Mouse (Mus musculus) forebrain, embryonic 14.5 days (tissue): ENCODE results near the gene Gm13090. TPM values are rescaled to one million over a fixed set of nuclear protein-coding genes. Genes with fewer than 3 reads are reported as not detected.

Experiments
- ATAC-seq: fragments of 200-750 bp; cut with Nextera tagmentation; 2 replicates; pipeline ENCODE4 v1.8.0; 2017; ENCODE audit warnings: mild to moderate bottlenecking, moderate library complexity
- DNase-seq: peaks from one replicate; pipeline ENCODE4 v3.0.0-alpha.2; 2015; ENCODE audit warnings: low spot score
- H3K27ac ChIP-seq: fragments of 300-500 bp; sonication (generic); 2 replicates; pipeline ENCODE4 v1.5.1; 2014; ENCODE audit warnings: low read depth, mild to moderate bottlenecking, control low read depth, low read length, moderate library complexity
- H3K27me3 ChIP-seq: fragments of 300-500 bp; sonication (generic); replicated peaks from 2 replicates; pipeline ENCODE4 v1.6.1; 2014; ENCODE audit warnings: low read length, control low read depth, mixed read lengths; ENCODE audit not compliant: control insufficient read depth, insufficient read depth
- H3K36me3 ChIP-seq: fragments of 300-500 bp; sonication (generic); 2 replicates; pipeline ENCODE4 v1.6.1; 2014; ENCODE audit warnings: low read length, control low read depth; ENCODE audit not compliant: control insufficient read depth, insufficient read depth
- H3K4me1 ChIP-seq: fragments of 300-500 bp; sonication (generic); 2 replicates; pipeline ENCODE4 v1.6.1; 2014; ENCODE audit warnings: antibody characterized with exemption, low read length, control low read depth; ENCODE audit not compliant: control insufficient read depth, insufficient read depth
- H3K4me2 ChIP-seq: fragments of 300-500 bp; sonication (generic); 2 replicates; pipeline ENCODE4 v1.6.1; 2014; ENCODE audit warnings: mild to moderate bottlenecking, control low read depth, low read length
- H3K4me3 ChIP-seq: fragments of 300-500 bp; sonication (generic); 2 replicates; pipeline ENCODE4 v1.5.1; 2014; ENCODE audit warnings: low read depth, low read length, control low read depth
- H3K9ac ChIP-seq: fragments of 300-500 bp; sonication (generic); 2 replicates; pipeline ENCODE4 v1.6.1; 2014; ENCODE audit warnings: mild to moderate bottlenecking, low read length, control low read depth, moderate library complexity
- H3K9me3 ChIP-seq: fragments of 300-500 bp; sonication (generic); replicated peaks from 2 replicates; pipeline ENCODE4 v1.6.1; 2016; ENCODE audit warnings: low read length, control low read depth, mixed read lengths; ENCODE audit not compliant: control insufficient read depth
- WGBS: fragments of 180-500 bp; shearing (Covaris S2); extraction: QIAGEN DNeasy Blood & Tissue Kit; methylation state at CpG from one replicate; pipeline ENCODE4 v1.1.7; 2014; 5-methylcytosine and 5-hydroxymethylcytosine counted together
- polyA plus RNA-seq: library from polyadenylated mRNA; unstranded; fragments of >200 nt; fragmentation: Nextera tagmentation; extraction: Ambion mirVana; gene quantifications from 2 replicates; pipeline ENCODE4 v1.2.1, GENCODE M21; 2014

Gm13090 gene
- polyA plus RNA-seq, 1 experiment from 2014 or later, result not detected

- ATAC-seq, result peak; percentile 84
- peak overlapping the region; percentile 58 for H3K4me3 ChIP-seq
- WGBS, result under 1% methylated on average over 69 of the region's 69 CpGs
- H3K27me3 ChIP-seq, result no peaks in the 10 kb centered on the region
- peaks cover 39% of the 10 kb centered on the region for H3K4me1 ChIP-seq
- peak overlapping the region; percentile 98 for H3K9ac ChIP-seq
- peak; percentile 95 for DNase-seq
- H3K4me2 ChIP-seq, result peak overlapping the region; percentile 87
- H3K9me3 ChIP-seq, result no peaks in the 10 kb centered on the region
- peaks cover 19% of the 10 kb centered on the region for H3K36me3 ChIP-seq
- H3K27ac ChIP-seq, result peak overlapping the region; percentile 100
Measured at GRCm38 (mm10) chr4:151128641-151129541, 39.5 kb downstream of the Gm13090 start.

GRCm38 (mm10) chr4:151129725-151130557, 40.6 kb downstream of the Gm13090 start:
- Histone ChIP-seq H3K9me3 (no peaks in the 10 kb centered on the region), H3K4me1 (peaks cover 39% of the 10 kb centered on the region), H3K27me3 (no peaks in the 10 kb centered on the region), H3K9ac (peak overlapping the region; percentile 98), H3K36me3 (peaks cover 14% of the 10 kb centered on the region), H3K4me2 (peak overlapping the region; percentile 87), H3K27ac (peak overlapping the region; percentile 100), H3K4me3 (peak overlapping the region; percentile 58)
- DNase-seq, result no peak
- ATAC-seq, result no peak
- 63% methylated on average over 16 of the region's 16 CpGs for WGBS

- Histone ChIP-seq H3K9ac (no peak overlapping the region), H3K27me3 (no peaks in the 10 kb centered on the region), H3K4me2 (no peak overlapping the region), H3K36me3 (peaks cover 7% of the 10 kb centered on the region; the same call in 1 of the 2 replicates), H3K4me1 (peaks cover 35% of the 10 kb centered on the region), H3K27ac (0 out of 2 replicates have a peak overlapping the region, but pooled peaks have one; percentile 39), H3K4me3 (no peak overlapping the region), H3K9me3 (no peaks in the 10 kb centered on the region)
- DNase-seq, result no peak
- no peak for ATAC-seq
- 56% methylated on average over 9 of the region's 9 CpGs for WGBS
Measured at GRCm38 (mm10) chr4:151130756-151131490, 41.6 kb downstream of the Gm13090 start.

DNA sequence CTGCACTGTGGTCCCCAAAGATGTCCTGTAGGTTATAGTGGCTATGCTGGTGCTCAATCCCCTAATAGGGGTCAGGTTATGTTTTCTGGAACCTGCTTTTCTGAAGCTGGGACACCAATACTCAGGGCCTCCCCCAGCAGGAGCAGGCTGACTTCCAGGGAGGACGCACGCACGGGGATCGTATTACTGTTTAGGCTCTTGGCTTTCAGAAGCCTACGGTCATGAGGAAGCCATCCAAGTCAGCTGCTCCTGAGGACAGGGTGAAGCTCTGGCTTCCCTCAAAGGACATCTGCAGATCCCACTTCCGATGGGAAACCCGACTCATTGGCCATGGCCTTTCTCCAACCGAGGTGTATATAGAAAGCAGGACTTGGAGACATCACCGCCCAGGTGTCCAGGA, 43.1 kb downstream of the Gm13090 start:
- H3K4me3 ChIP-seq, result no peak overlapping the region
- H3K4me1 ChIP-seq, result peaks cover 22% of the 10 kb centered on the region
- WGBS, result 85% methylated on average over 9 of the region's 9 CpGs
- H3K4me2 ChIP-seq, result no peak overlapping the region
- DNase-seq (no peak), ATAC-seq (no peak)
- H3K27me3 ChIP-seq, result no peaks in the 10 kb centered on the region
- no peak overlapping the region for H3K27ac ChIP-seq
- no peaks in the 10 kb centered on the region for H3K9me3 ChIP-seq
- no peaks in the 10 kb centered on the region for H3K36me3 ChIP-seq
- H3K9ac ChIP-seq, result no peak overlapping the region

DNA sequence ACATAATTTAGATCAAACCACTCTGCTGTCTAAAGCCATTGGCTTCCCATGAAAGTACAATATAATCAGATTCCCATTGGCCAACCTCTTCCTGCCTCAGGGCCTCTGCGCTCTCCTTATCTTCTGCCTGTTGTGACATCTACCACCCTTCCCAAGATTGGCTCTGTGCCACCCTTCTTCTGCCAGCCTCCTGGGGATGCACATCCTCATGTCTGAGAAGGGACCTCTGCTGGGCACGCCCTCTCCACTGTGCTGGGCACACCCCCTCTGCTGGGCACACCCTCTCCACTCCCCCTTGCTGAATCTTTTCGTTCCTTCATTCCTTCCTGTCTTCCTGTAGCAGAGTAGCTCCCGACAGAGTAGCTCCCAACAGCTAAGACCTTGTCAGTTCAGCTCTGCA, 44.4 kb downstream of the Gm13090 start:
- no peak overlapping the region for H3K27ac ChIP-seq
- no peaks in the 10 kb centered on the region for H3K27me3 ChIP-seq
- peaks cover 27% of the 10 kb centered on the region for H3K4me1 ChIP-seq
- WGBS, result 64% methylated on average over 4 of the region's 4 CpGs
- no peaks in the 10 kb centered on the region for H3K36me3 ChIP-seq
- H3K4me3 ChIP-seq, result no peak overlapping the region
- DNase-seq (no peak), ATAC-seq (no peak)
- no peak overlapping the region for H3K9ac ChIP-seq
- no peak overlapping the region for H3K4me2 ChIP-seq
- H3K9me3 ChIP-seq, result no peaks in the 10 kb centered on the region

DNA sequence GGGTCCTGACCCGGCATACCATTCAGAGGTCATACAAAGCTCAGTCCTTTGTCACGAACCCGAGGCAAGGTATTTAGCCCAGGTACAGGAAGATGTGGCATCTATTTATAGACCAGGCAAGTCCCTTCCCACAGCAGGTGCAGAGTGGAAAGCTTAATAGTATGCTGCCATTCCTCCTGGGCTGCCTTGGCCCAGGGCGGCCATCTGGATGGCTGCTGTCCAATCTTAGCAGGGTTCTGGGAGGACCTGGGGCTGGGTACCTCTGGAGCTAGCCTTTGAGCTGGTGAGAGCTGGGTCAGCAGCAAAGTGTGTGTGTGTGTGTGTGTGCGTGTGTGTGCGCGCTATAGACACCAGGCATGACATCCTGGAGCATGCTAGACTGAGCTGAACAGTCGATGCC, 46.1 kb downstream of the Gm13090 start:
- H3K27me3 ChIP-seq, result no peaks in the 10 kb centered on the region
- no peak overlapping the region for H3K27ac ChIP-seq
- H3K9ac ChIP-seq, result no peak overlapping the region
- no peaks in the 10 kb centered on the region for H3K9me3 ChIP-seq
- no peaks in the 10 kb centered on the region for H3K36me3 ChIP-seq
- DNase-seq (no peak), ATAC-seq (no peak)
- 87% methylated on average over 8 of the region's 8 CpGs for WGBS
- no peak overlapping the region for H3K4me2 ChIP-seq
- H3K4me3 ChIP-seq, result no peak overlapping the region
- H3K4me1 ChIP-seq, result peaks cover 35% of the 10 kb centered on the region

DNA sequence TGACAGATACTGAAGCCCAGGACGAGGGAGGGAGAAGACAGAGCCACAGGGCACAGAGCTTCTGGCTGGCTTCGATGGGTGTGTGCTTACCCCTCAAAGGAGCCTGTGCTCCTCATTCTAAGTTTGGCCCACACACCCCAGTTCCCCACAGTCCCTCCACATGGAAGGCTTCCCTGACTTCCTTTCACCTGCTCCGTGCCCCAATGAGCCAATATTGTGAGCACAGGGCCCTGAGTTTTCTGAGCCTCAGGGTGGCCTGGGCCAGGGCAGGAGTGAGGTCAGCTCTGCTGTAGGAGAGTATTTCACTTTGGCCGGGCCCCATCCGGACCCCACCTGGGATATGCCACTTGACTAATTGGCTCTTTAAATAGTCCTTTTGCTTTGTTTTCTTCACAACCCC, 48.3 kb downstream of the Gm13090 start:
- H3K27me3 ChIP-seq, result no peaks in the 10 kb centered on the region
- peak overlapping the region; percentile 10; the same call in 1 of the 2 replicates for H3K9ac ChIP-seq
- ATAC-seq (no peak), DNase-seq (no peak)
- peaks cover 32% of the 10 kb centered on the region for H3K4me1 ChIP-seq
- no peaks in the 10 kb centered on the region for H3K36me3 ChIP-seq
- WGBS, result 52% methylated on average over 5 of the region's 5 CpGs
- H3K4me2 ChIP-seq, result peak overlapping the region; percentile 60
- no peak overlapping the region for H3K4me3 ChIP-seq
- H3K9me3 ChIP-seq, result no peaks in the 10 kb centered on the region
- peak overlapping the region; percentile 98 for H3K27ac ChIP-seq

- Histone ChIP-seq H3K27ac (peak overlapping the region; percentile 98), H3K4me2 (peak overlapping the region; percentile 60), H3K4me1 (peaks cover 32% of the 10 kb centered on the region), H3K27me3 (no peaks in the 10 kb centered on the region), H3K36me3 (no peaks in the 10 kb centered on the region), H3K4me3 (no peak overlapping the region), H3K9ac (peak overlapping the region; percentile 47), H3K9me3 (no peaks in the 10 kb centered on the region)
- 25% methylated on average over 10 of the region's 10 CpGs for WGBS
- DNase-seq, result peak; percentile 64
- ATAC-seq, result no peak
Measured at GRCm38 (mm10) chr4:151138135-151138534, 48.8 kb downstream of the Gm13090 start.
